Mouse (Mus musculus) MEL (cell line): Measurements from ENCODE around the gene Zfp715. TPM values are rescaled to one million over a fixed set of nuclear protein-coding genes. Genes with fewer than 3 reads are reported as not detected.

Experiments
- DNase-seq: peaks from one replicate; pipeline ENCODE4 v3.0.0; 2011; ENCODE audit warnings: low read depth, low spot score
- H3K27ac ChIP-seq: 2 replicates; pipeline ENCODE4 v1.5.1; 2012; ENCODE audit warnings: low read depth, mild to moderate bottlenecking, control low read depth, low read length, moderate library complexity; ENCODE audit not compliant: control insufficient read depth
- H3K27me3 ChIP-seq, 2 experiments: fragments of 150-350 bp in 1 of 2; sonication (generic) in 1 of 2; 2 replicates each; pipeline ENCODE4 v1.6.1; 2012; ENCODE audit warnings: low read length in 2 of 2, mild to moderate bottlenecking in 2 of 2, improper control_type of control experiment in 1 of 2, moderate library complexity in 1 of 2; ENCODE audit not compliant: insufficient read depth in 2 of 2, control insufficient read depth in 1 of 2
- H3K36me3 ChIP-seq, 2 experiments: 2 replicates each; pipeline ENCODE4 v1.6.1; 2012 to 2014; ENCODE audit warnings: low read length in 2 of 2, improper control_type of control experiment in 1 of 2, inconsistent platforms in 1 of 2, mild to moderate bottlenecking in 1 of 2; ENCODE audit not compliant: insufficient read depth in 2 of 2, control insufficient read depth in 1 of 2
- H3K4me1 ChIP-seq, 2 experiments: fragments of 150-350 bp in 1 of 2; sonication (generic) in 1 of 2; 2 replicates each; pipeline ENCODE4 v1.6.1; 2012; ENCODE audit warnings: low read length in 2 of 2, improper control_type of control experiment in 1 of 2, mild to moderate bottlenecking in 1 of 2; ENCODE audit not compliant: insufficient read depth in 2 of 2, control insufficient read depth in 1 of 2
- H3K4me3 ChIP-seq, 2 experiments: fragments of 150-350 bp in 1 of 2; sonication (generic) in 1 of 2; 2 replicates each; pipeline ENCODE4 v1.5.1; 2012; ENCODE audit warnings: low read depth in 2 of 2, low read length in 2 of 2, mild to moderate bottlenecking in 2 of 2, moderate library complexity in 2 of 2, control low read depth in 1 of 2, improper control_type of control experiment in 1 of 2; ENCODE audit not compliant: control insufficient read depth in 1 of 2, insufficient read depth in 1 of 2
- H3K79me2 ChIP-seq: 2 replicates; pipeline ENCODE4 v1.6.1; 2012; ENCODE audit warnings: mild to moderate bottlenecking, low read length, moderate library complexity; ENCODE audit not compliant: control insufficient read depth, poor library complexity, insufficient read depth
- H3K9ac ChIP-seq: 2 replicates; pipeline ENCODE4 v1.6.1; 2012; ENCODE audit warnings: low read depth, mild to moderate bottlenecking, control low read depth, low read length, moderate library complexity; ENCODE audit not compliant: control insufficient read depth, poor library complexity, severe bottlenecking
- H3K9me3 ChIP-seq: fragments of 150-350 bp; sonication (generic); replicated peaks from 2 replicates; pipeline ENCODE4 v1.6.1; 2012; ENCODE audit warnings: mild to moderate bottlenecking, low read length, improper control_type of control experiment, moderate library complexity; ENCODE audit not compliant: insufficient read depth
- BHLHE40 ChIP-seq: IDR thresholded peaks from 2 replicates; pipeline ENCODE4 v1.6.1; 2012; ENCODE audit warnings: low read depth, mild to moderate bottlenecking, inconsistent platforms, low read length, improper control_type of control experiment, borderline replicate concordance
- CTCF ChIP-seq, 3 experiments: IDR thresholded peaks in 2 of 3; conservative IDR thresholded peaks in 1 of 3; 2 replicates each; pipeline ENCODE4 v1.5.1; 2011 to 2012; ENCODE audit warnings: low read length in 3 of 3, low read depth in 2 of 3, mild to moderate bottlenecking in 2 of 3, improper control_type of control experiment in 1 of 3, inconsistent platforms in 1 of 3, mixed read lengths in 1 of 3, moderate library complexity in 1 of 3; ENCODE audit not compliant: control insufficient read depth in 1 of 3, insufficient read depth in 1 of 3, poor library complexity in 1 of 3, severe bottlenecking in 1 of 3
- E2F4 ChIP-seq: IDR thresholded peaks from 2 replicates; pipeline ENCODE4 v1.6.1; 2011; ENCODE audit warnings: low read depth, low read length, improper control_type of control experiment, borderline replicate concordance
- ELF1 ChIP-seq: IDR thresholded peaks from 2 replicates; pipeline ENCODE4 v1.6.1; 2014; ENCODE audit warnings: low read depth, mild to moderate bottlenecking, inconsistent platforms, low read length, improper control_type of control experiment, moderate library complexity
- GABPA ChIP-seq: IDR thresholded peaks from 2 replicates; pipeline ENCODE4 v1.6.1; 2012; ENCODE audit warnings: low read depth, mild to moderate bottlenecking, inconsistent platforms, low read length, improper control_type of control experiment, moderate library complexity
- GATA1 ChIP-seq: IDR thresholded peaks from 2 replicates; pipeline ENCODE4 v1.6.1; 2011; ENCODE audit warnings: low read depth, low read length, improper control_type of control experiment
- HCFC1 ChIP-seq: IDR thresholded peaks from 2 replicates; pipeline ENCODE4 v1.6.1; 2012; ENCODE audit warnings: low read depth, mild to moderate bottlenecking, inconsistent platforms, low read length, improper control_type of control experiment, moderate library complexity
- KAT2A ChIP-seq: conservative IDR thresholded peaks from 2 replicates; pipeline ENCODE4 v1.6.1; 2012; ENCODE audit warnings: low read depth, low read length, improper control_type of control experiment, inconsistent platforms
- MAZ ChIP-seq: IDR thresholded peaks from 2 replicates; pipeline ENCODE4 v1.6.1; 2012; ENCODE audit warnings: low read depth, mild to moderate bottlenecking, inconsistent platforms, low read length, improper control_type of control experiment
- MXI1 ChIP-seq: IDR thresholded peaks from 2 replicates; pipeline ENCODE4 v1.6.1; 2011; ENCODE audit warnings: mild to moderate bottlenecking, low read depth, low read length, improper control_type of control experiment
- MYB ChIP-seq: IDR thresholded peaks from 2 replicates; pipeline ENCODE4 v1.6.1; 2011; ENCODE audit warnings: mild to moderate bottlenecking, low read depth, low read length, improper control_type of control experiment
- MYC ChIP-seq: IDR thresholded peaks from 2 replicates; pipeline ENCODE4 v1.6.1; 2011; ENCODE audit warnings: low read depth, mild to moderate bottlenecking, low read length, improper control_type of control experiment, moderate library complexity
- NELFE ChIP-seq: IDR thresholded peaks from 2 replicates; pipeline ENCODE4 v1.6.1; 2011; ENCODE audit warnings: low read depth, low read length, improper control_type of control experiment
- POLR2A ChIP-seq, 2 experiments: IDR thresholded peaks; 2 replicates each; pipeline ENCODE4 v1.6.1; 2011 to 2012; ENCODE audit warnings: low read length in 2 of 2, mild to moderate bottlenecking in 2 of 2, control low read depth in 1 of 2, improper control_type of control experiment in 1 of 2, low read depth in 1 of 2, moderate library complexity in 1 of 2; ENCODE audit not compliant: control insufficient read depth in 1 of 2, insufficient read depth in 1 of 2, poor library complexity in 1 of 2
- POLR2AphosphoS2 ChIP-seq: IDR thresholded peaks from 2 replicates; pipeline ENCODE4 v1.6.1; 2011; ENCODE audit warnings: low read length, improper control_type of control experiment
- POLR2AphosphoS5 ChIP-seq: IDR thresholded peaks from 2 replicates; pipeline ENCODE4 v1.6.1; 2012; ENCODE audit warnings: low read depth, borderline replicate concordance, mild to moderate bottlenecking, inconsistent platforms, low read length, moderate library complexity, mixed read lengths
- RAD21 ChIP-seq: IDR thresholded peaks from 2 replicates; pipeline ENCODE4 v1.6.1; 2011; ENCODE audit warnings: mild to moderate bottlenecking, low read depth, low read length, improper control_type of control experiment
- SIN3A ChIP-seq: IDR thresholded peaks from 2 replicates; pipeline ENCODE4 v1.6.1; 2012; ENCODE audit warnings: low read length, improper control_type of control experiment, inconsistent platforms
- SMC3 ChIP-seq: IDR thresholded peaks from 2 replicates; pipeline ENCODE4 v1.6.1; 2011; ENCODE audit warnings: low read depth, low read length, improper control_type of control experiment
- TAL1 ChIP-seq: IDR thresholded peaks from 2 replicates; pipeline ENCODE4 v1.6.1; 2012; ENCODE audit warnings: mild to moderate bottlenecking, inconsistent platforms, low read length, moderate library complexity, mixed read lengths
- TBP ChIP-seq: IDR thresholded peaks from 2 replicates; pipeline ENCODE4 v1.8.0; 2011; ENCODE audit warnings: low read depth, low read length, improper control_type of control experiment
- TCF12 ChIP-seq: IDR thresholded peaks from 2 replicates; pipeline ENCODE4 v1.6.1; 2014; ENCODE audit warnings: low read depth, mild to moderate bottlenecking, inconsistent platforms, low read length, improper control_type of control experiment, moderate library complexity
- ZC3H11A ChIP-seq: IDR thresholded peaks from 2 replicates; pipeline ENCODE4 v1.6.1; 2012; ENCODE audit warnings: low read depth, mild to moderate bottlenecking, inconsistent platforms, low read length, improper control_type of control experiment
- ZMIZ1 ChIP-seq: IDR thresholded peaks from 2 replicates; pipeline ENCODE4 v1.6.1; 2012; ENCODE audit warnings: low read depth, mild to moderate bottlenecking, inconsistent platforms, low read length, improper control_type of control experiment, moderate library complexity
- polyA plus RNA-seq, 2 experiments: library from polyadenylated mRNA; stranded (reverse) in 1 of 2; unstranded in 1 of 2; fragments of >175 nt in 1 of 2; fragments of >200 nt in 1 of 2; gene quantifications; 2 replicates each; pipeline versions ENCODE4 v1.2.1 to v1.2.4; 2012; ENCODE audit warnings: low replicate concordance in 2 of 2, low read depth in 1 of 2; ENCODE audit not compliant: insufficient read length in 2 of 2, insufficient read depth in 1 of 2, missing spikeins in 1 of 2
- total RNA-seq: library from RNA; depleted of rRNA; stranded (reverse); fragments of 300-350 nt; gene quantifications from 2 replicates; pipeline ENCODE4 v1.2.3, GENCODE M21; 2012

The Zfp715 gene
- total and polyA plus RNA-seq, 3 experiments = 8.3 to 11.7 TPM; not detected in 1

DNA sequence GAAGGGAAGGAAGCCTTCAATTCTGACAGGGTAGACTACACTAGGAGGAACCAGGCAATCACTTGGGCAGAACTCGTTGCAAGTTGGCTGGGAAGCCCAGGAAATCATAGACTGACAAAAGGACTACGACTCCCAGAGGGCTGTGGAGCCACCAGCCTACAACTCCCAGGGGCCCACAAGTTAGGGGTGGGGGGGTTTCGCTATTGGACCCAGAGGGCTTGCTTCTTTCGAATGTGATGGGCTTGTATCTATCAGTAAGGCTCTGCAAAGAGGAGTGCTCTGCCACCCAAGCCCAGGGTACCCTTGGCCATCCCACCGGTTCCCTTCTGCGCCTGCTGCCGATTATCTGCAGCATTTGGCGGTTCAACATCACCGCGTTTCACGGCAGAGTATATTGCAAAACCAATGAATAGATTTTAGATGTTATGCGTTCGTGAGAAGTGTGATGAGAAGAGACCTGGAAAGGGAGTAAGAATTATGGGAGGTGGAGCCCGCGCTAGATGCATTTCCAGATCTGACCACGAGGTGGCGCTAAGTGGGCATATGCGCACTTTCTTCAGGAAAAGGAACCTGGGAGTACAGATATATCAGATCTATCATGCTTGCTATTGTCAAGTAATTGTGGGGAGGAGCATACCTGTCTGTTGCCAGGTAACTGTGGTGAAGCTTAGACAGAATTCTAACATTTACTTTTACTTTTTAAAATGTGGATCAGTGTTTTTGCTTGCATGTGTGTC, 30.1 kb downstream of the Zfp715 start:
- TF ChIP-seq TAL1 = no peak
- TF ChIP-seq POLR2AphosphoS5 = no peak
- no peak for TF ChIP-seq MYB
- TF ChIP-seq SMC3 = peak; percentile 85
- TF ChIP-seq RAD21 = peak; percentile 69
- no peak for TF ChIP-seq BHLHE40
- no peak for TF ChIP-seq GABPA
- no peak for TF ChIP-seq KAT2A
- peak; percentile 66 for TF ChIP-seq ZC3H11A
- no peak for TF ChIP-seq ELF1
- TF ChIP-seq SIN3A = no peak
- no peak for TF ChIP-seq GATA1
- no peak for TF ChIP-seq POLR2A (IDR thresholded peaks at IDR 0.05; ENCODE audit: control insufficient read depth in 1 of 2, insufficient read depth in 1 of 2, low read depth in 1 of 2, low read length in 2 of 2, poor library complexity in 1 of 2)
- TF ChIP-seq TBP = no peak
- peak; percentile 70 for TF ChIP-seq HCFC1
- TF ChIP-seq POLR2AphosphoS2 = no peak
- peak; percentile 56 to 71 (median 63) for TF ChIP-seq CTCF (IDR thresholded peaks at IDR 0.05 in 2 of 3, conservative IDR thresholded peaks at IDR 0.05 in 1 of 3; ENCODE audit: control insufficient read depth in 1 of 3, insufficient read depth in 1 of 3, low read depth in 2 of 3, low read length in 3 of 3, poor library complexity in 1 of 3, severe bottlenecking in 1 of 3)
- TF ChIP-seq MXI1 = no peak
- no peak for TF ChIP-seq MAZ
- no peak for TF ChIP-seq NELFE
- peak overlapping the region; percentile 15 to 32; a peak in 2 of 4 replicates for H3K4me3 ChIP-seq
- no peaks in the 10 kb centered on the region for H3K4me1 ChIP-seq
- DNase-seq = peak; percentile 69
- H3K9me3 ChIP-seq = no peaks in the 10 kb centered on the region
- peak overlapping the region; percentile 27; the same call in 1 of the 2 replicates for H3K9ac ChIP-seq
- no peaks in the 10 kb centered on the region for H3K79me2 ChIP-seq
- H3K27me3 ChIP-seq = no peaks in the 10 kb centered on the region
- no peak overlapping the region for H3K27ac ChIP-seq
- H3K36me3 ChIP-seq = no peaks in the 10 kb centered on the region; a peak in 1 of 4 replicates

DNA sequence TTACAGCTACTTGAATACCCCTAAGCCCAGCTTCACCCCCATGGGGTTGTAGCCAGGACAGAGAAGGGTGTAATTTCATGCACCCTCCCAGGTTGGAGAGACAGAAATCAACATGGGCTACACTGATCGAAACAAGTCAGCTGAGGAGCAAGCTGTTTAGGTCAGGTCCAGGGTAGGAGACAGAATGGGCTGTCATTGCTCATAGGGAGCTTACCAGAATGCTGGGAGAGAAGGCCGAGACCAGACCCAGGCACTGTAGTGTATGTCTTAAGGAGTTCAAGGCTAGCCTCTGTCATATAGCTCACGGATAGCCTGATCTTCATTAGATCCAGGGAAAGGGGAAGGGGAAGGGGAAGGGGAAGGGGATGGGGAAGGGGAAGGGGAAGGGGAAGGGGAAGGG, 30.6 kb downstream of the Zfp715 start:
- H3K4me1 ChIP-seq = no peaks in the 10 kb centered on the region
- DNase-seq = no peak
- no peaks in the 10 kb centered on the region; a peak in 1 of 4 replicates for H3K36me3 ChIP-seq
- no peaks in the 10 kb centered on the region for H3K79me2 ChIP-seq
- no peak overlapping the region for H3K4me3 ChIP-seq
- H3K9me3 ChIP-seq = no peaks in the 10 kb centered on the region
- H3K9ac ChIP-seq = no peak overlapping the region
- TF ChIP-seq MYC = no peak
- no peak for TF ChIP-seq TBP
- no peak for TF ChIP-seq ZMIZ1
- TF ChIP-seq MAZ = no peak
- TF ChIP-seq GABPA = no peak
- TF ChIP-seq TCF12 = no peak
- no peak for TF ChIP-seq E2F4
- H3K27ac ChIP-seq = no peak overlapping the region
- no peaks in the 10 kb centered on the region for H3K27me3 ChIP-seq
